Mouse (Mus musculus): ENCODE measurements at regions not wholly inside any gene's neighbourhood (a gene's known extent, or its start where the extent isn't known, plus 50 kb on each side); places are given as distances from the start of the nearest gene placed in this dataset.
A peak's percentile ranks its signal among the peaks of the same experiment; 100 is the strongest.

DNA sequence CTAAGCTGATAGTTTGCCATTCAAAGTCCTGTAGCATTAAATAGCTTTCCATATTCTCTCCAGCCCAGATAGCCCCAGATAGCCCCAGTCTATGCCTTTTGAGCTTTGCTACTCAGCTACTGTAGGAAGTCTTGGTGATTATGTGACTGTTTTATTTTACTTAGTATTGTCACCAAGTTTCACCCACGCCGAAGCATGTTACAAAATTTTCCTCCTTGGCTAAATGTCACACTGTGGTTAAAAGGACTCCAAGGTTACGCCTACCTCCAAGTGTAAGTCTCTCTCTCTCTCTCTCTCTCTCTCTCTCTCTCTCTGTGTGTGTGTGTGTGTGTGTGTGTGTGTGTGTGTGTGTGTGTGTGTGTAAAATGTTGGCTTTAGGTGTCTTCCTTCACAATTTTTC, 270.2 kb upstream of the Rnaseh2b start:
- no peak for DNase-seq (ENCODE audit: low read depth, low spot score)
- H3K27me3 ChIP-seq (ENCODE audit: control insufficient read depth, insufficient read depth, low read length, poor library complexity, severe bottlenecking) = no peaks in the 10 kb centered on the region
- no peaks in the 10 kb centered on the region for H3K36me3 ChIP-seq (ENCODE audit: control insufficient read depth, insufficient read depth, low read length, poor library complexity, severe bottlenecking)

- Histone ChIP-seq H3K36me3 (ENCODE audit: control insufficient read depth, insufficient read depth, low read length, poor library complexity, severe bottlenecking) (no peaks in the 10 kb centered on the region), H3K27me3 (ENCODE audit: control insufficient read depth, insufficient read depth, low read length, poor library complexity, severe bottlenecking) (no peaks in the 10 kb centered on the region)
- no peak for DNase-seq (ENCODE audit: low read depth, low spot score)
Observed at GRCm38 (mm10) chr14:62023022-62023421, 269.4 kb upstream of the Rnaseh2b start.

GRCm38 (mm10) chr14:62027751-62028279, 264.6 kb upstream of the Rnaseh2b start:
- no peak for DNase-seq (ENCODE audit: low read depth, low spot score)
- Histone ChIP-seq H3K27me3 (ENCODE audit: control insufficient read depth, insufficient read depth, low read length, poor library complexity, severe bottlenecking) (no peaks in the 10 kb centered on the region), H3K36me3 (ENCODE audit: control insufficient read depth, insufficient read depth, low read length, poor library complexity, severe bottlenecking) (no peaks in the 10 kb centered on the region)

GRCm38 (mm10) chr14:62030059-62030458, 262.3 kb upstream of the Rnaseh2b start:
- DNase-seq (ENCODE audit: low read depth, low spot score) = no peak
- Histone ChIP-seq H3K27me3 (ENCODE audit: control insufficient read depth, insufficient read depth, low read length, poor library complexity, severe bottlenecking) (no peaks in the 10 kb centered on the region), H3K36me3 (ENCODE audit: control insufficient read depth, insufficient read depth, low read length, poor library complexity, severe bottlenecking) (no peaks in the 10 kb centered on the region)

DNA sequence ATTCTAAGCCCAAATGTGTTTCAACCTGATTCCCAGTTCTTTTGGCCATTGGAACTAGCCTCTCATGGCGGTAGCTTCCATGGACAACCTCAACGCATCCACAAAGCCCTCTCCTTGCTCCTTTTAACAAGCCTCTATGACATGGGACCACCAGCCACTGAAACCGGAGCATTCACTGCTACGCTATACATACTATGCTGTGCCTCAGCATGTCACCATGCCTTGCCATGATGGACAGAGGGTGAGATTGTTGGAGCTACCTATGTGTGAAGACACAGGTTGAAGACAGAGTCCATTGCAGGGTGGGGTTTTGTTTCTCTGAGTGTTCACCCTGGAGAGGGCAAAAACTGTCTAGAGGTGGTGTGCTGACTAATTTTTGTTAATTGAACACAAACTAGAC, 258.7 kb upstream of the Rnaseh2b start:
- H3K36me3 ChIP-seq (ENCODE audit: control insufficient read depth, insufficient read depth, low read length, poor library complexity, severe bottlenecking) = no peaks in the 10 kb centered on the region

GRCm38 (mm10) chr14:62034664-62035063, 257.7 kb upstream of the Rnaseh2b start:
- DNase-seq (ENCODE audit: low read depth, low spot score) = no peak
- no peaks in the 10 kb centered on the region for H3K27me3 ChIP-seq (ENCODE audit: control insufficient read depth, insufficient read depth, low read length, poor library complexity, severe bottlenecking)
- no peaks in the 10 kb centered on the region for H3K36me3 ChIP-seq (ENCODE audit: control insufficient read depth, insufficient read depth, low read length, poor library complexity, severe bottlenecking)

More for the DNA sequence above, 258.7 kb upstream of the Rnaseh2b start:
- H3K27me3 ChIP-seq (ENCODE audit: control insufficient read depth, insufficient read depth, low read length, poor library complexity, severe bottlenecking) = no peaks in the 10 kb centered on the region
- DNase-seq (ENCODE audit: low read depth, low spot score) = no peak

GRCm38 (mm10) chr14:62035416-62035815, 257.0 kb upstream of the Rnaseh2b start:
- Histone ChIP-seq H3K36me3 (ENCODE audit: control insufficient read depth, insufficient read depth, low read length, poor library complexity, severe bottlenecking) (no peaks in the 10 kb centered on the region), H3K27me3 (ENCODE audit: control insufficient read depth, insufficient read depth, low read length, poor library complexity, severe bottlenecking) (no peaks in the 10 kb centered on the region)
- no peak for DNase-seq (ENCODE audit: low read depth, low spot score)

GRCm38 (mm10) chr14:62037514-62037913, 254.9 kb upstream of the Rnaseh2b start:
- Histone ChIP-seq H3K27me3 (ENCODE audit: control insufficient read depth, insufficient read depth, low read length, poor library complexity, severe bottlenecking) (no peaks in the 10 kb centered on the region), H3K36me3 (ENCODE audit: control insufficient read depth, insufficient read depth, low read length, poor library complexity, severe bottlenecking) (no peaks in the 10 kb centered on the region)
- DNase-seq (ENCODE audit: low read depth, low spot score) = no peak

DNA sequence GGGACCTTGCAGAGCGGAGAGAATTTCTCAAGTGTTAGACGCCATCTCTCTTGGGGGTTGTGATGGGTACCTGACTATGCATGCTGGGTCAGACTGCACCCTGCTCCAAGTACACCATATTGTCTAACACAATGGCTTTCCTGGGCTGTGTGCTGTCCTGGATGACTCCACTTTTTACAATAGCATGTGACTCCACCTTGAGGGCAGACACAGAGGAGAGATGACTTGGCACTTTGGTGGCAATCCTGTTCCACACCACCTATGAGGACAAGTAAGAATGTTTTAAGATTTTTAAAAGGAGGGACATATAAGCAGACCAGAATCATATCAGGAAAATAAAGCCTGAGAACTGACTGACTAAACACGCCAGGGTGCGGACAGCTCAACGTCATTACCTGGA, 254.5 kb upstream of the Rnaseh2b start:
- DNase-seq (ENCODE audit: low read depth, low spot score) = no peak
- H3K36me3 ChIP-seq (ENCODE audit: control insufficient read depth, insufficient read depth, low read length, poor library complexity, severe bottlenecking) = no peaks in the 10 kb centered on the region

GRCm38 (mm10) chr14:62042305-62043116, 249.9 kb upstream of the Rnaseh2b start:
- Histone ChIP-seq H3K27me3 (ENCODE audit: control insufficient read depth, insufficient read depth, low read length, poor library complexity, severe bottlenecking) (no peaks in the 10 kb centered on the region), H3K36me3 (ENCODE audit: control insufficient read depth, insufficient read depth, low read length, poor library complexity, severe bottlenecking) (no peaks in the 10 kb centered on the region)
- DNase-seq (ENCODE audit: low read depth, low spot score) = peak; percentile 65

More for the DNA sequence above, 254.5 kb upstream of the Rnaseh2b start:
- H3K27me3 ChIP-seq (ENCODE audit: control insufficient read depth, insufficient read depth, low read length, poor library complexity, severe bottlenecking) = no peaks in the 10 kb centered on the region

GRCm38 (mm10) chr14:62043117-62043422, 249.3 kb upstream of the Rnaseh2b start:
- Histone ChIP-seq H3K36me3 (ENCODE audit: control insufficient read depth, insufficient read depth, low read length, poor library complexity, severe bottlenecking) (no peaks in the 10 kb centered on the region), H3K27me3 (ENCODE audit: control insufficient read depth, insufficient read depth, low read length, poor library complexity, severe bottlenecking) (no peaks in the 10 kb centered on the region)
- DNase-seq (ENCODE audit: low read depth, low spot score) = no peak

GRCm38 (mm10) chr14:62050941-62051340, 241.4 kb upstream of the Rnaseh2b start:
- Histone ChIP-seq H3K36me3 (ENCODE audit: control insufficient read depth, insufficient read depth, low read length, poor library complexity, severe bottlenecking) (no peaks in the 10 kb centered on the region), H3K27me3 (ENCODE audit: control insufficient read depth, insufficient read depth, low read length, poor library complexity, severe bottlenecking) (no peaks in the 10 kb centered on the region)
- no peak for DNase-seq (ENCODE audit: low read depth, low spot score)

DNA sequence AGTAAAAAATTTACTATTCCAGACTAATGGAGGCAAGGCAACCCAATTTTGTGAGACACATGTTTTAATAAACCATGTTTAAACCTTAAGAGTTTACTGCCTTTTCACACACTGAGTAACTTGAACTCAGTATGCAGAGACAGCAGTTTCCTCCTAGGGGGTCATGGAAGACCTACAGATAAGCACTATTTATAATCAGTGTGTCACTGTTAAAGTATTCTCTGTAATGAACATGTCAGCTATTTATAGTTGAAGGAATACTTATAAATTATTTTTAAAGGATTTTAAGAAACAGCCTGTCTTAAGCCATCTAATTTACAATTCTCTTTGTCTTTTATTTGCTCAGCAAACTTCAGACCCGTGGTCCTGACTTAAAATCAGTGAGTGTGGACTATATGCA, 240.5 kb upstream of the Rnaseh2b start:
- H3K27me3 ChIP-seq (ENCODE audit: control insufficient read depth, insufficient read depth, low read length, poor library complexity, severe bottlenecking) = no peaks in the 10 kb centered on the region
- no peaks in the 10 kb centered on the region for H3K36me3 ChIP-seq (ENCODE audit: control insufficient read depth, insufficient read depth, low read length, poor library complexity, severe bottlenecking)
- no peak for DNase-seq (ENCODE audit: low read depth, low spot score)

GRCm38 (mm10) chr14:62053004-62053403, 239.4 kb upstream of the Rnaseh2b start:
- DNase-seq (ENCODE audit: low read depth, low spot score) = no peak
- H3K27me3 ChIP-seq (ENCODE audit: control insufficient read depth, insufficient read depth, low read length, poor library complexity, severe bottlenecking) = no peaks in the 10 kb centered on the region
- no peaks in the 10 kb centered on the region for H3K36me3 ChIP-seq (ENCODE audit: control insufficient read depth, insufficient read depth, low read length, poor library complexity, severe bottlenecking)

DNA sequence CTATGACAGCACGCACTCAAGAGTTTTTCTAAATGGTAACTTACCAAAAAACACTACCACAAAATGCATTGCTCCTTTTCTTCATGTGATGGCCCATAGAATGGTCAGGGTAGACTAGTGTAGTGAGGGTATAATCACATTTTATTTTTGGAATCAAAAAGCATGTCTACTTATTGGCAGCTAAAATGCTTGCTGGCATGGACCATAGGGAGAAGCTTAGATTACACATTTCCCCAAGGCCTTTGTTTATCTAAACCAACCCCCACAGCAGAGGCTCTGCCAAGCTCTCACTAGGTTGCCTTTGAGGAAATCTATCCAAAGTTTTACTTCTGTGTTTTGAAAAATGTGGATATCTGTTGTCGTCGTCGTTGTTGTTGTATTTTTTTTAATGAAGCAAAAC, 235.3 kb upstream of the Rnaseh2b start:
- H3K36me3 ChIP-seq (ENCODE audit: control insufficient read depth, insufficient read depth, low read length, poor library complexity, severe bottlenecking) = no peaks in the 10 kb centered on the region
- DNase-seq (ENCODE audit: low read depth, low spot score) = no peak

DNA sequence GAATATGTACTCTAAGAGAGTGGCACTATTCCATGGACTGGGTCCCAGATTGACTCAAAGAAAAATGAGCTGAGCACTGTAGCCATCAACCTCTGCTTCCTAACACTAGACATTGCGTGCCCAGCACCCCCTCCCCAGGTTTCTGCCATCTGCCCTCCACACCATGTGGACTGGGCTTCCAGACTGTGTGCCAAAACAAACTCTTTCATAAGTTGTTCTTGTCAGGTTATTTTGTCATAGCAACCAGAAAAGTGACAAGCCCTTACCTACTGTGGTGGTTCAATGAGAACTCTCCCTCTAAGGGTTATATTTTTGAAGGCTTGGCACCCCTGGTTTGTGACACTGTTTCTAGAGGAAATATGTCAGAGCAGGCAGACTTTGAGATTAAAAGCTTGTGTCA, 234.3 kb upstream of the Rnaseh2b start:
- no peaks in the 10 kb centered on the region for H3K27me3 ChIP-seq (ENCODE audit: control insufficient read depth, insufficient read depth, low read length, poor library complexity, severe bottlenecking)
- no peak for DNase-seq (ENCODE audit: low read depth, low spot score)

More for the DNA sequence above, 235.3 kb upstream of the Rnaseh2b start:
- no peaks in the 10 kb centered on the region for H3K27me3 ChIP-seq (ENCODE audit: control insufficient read depth, insufficient read depth, low read length, poor library complexity, severe bottlenecking)

More for the DNA sequence above, 234.3 kb upstream of the Rnaseh2b start:
- H3K36me3 ChIP-seq (ENCODE audit: control insufficient read depth, insufficient read depth, low read length, poor library complexity, severe bottlenecking) = no peaks in the 10 kb centered on the region

All from splenic B cell, adult 2 months (primary cell).